Mouse (Mus musculus): ENCODE results near the gene Lrrc17. TPM values are rescaled to one million over a fixed set of nuclear protein-coding genes. Genes with fewer than 3 reads are reported as not detected.

Gene Lrrc17
- polyA plus RNA-seq, 1 experiment from 2014 or later = 16.8 TPM

DNA sequence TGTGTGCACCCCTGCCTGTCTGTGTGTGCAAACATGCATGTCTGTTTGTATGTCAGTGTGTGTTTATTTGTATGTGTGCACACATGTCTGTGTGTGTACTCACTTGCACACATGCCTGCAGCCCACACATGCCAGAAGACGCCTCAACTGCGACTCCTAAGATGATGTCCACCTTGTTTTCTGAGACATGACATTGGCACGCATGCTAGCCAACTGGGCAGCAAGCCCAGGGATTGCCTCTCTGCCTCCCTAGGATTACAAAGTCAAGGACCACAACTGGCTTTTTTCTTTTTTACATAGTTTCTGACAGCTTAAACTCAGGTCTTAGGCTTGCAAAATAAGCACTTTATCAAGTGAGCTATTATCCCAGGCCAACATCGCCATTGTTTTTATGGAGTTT, 2.4 kb downstream of the Lrrc17 start:
- Histone ChIP-seq H3K9ac (no peak overlapping the region), H3K4me3 (replicated peaks) (no peak overlapping the region), H3K27ac (no peak overlapping the region), H3K27me3 (no peaks in the 10 kb centered on the region), H3K36me3 (replicated peaks) (no peaks in the 10 kb centered on the region), H3K4me1 (peaks cover 6% of the 10 kb centered on the region; the same call in 1 of the 2 replicates), H3K4me2 (no peak overlapping the region), H3K9me3 (no peaks in the 10 kb centered on the region)
- 92% methylated on average over 4 of the region's 4 CpGs for WGBS
- ATAC-seq (ENCODE audit: low FRiP score) = no peak

DNA sequence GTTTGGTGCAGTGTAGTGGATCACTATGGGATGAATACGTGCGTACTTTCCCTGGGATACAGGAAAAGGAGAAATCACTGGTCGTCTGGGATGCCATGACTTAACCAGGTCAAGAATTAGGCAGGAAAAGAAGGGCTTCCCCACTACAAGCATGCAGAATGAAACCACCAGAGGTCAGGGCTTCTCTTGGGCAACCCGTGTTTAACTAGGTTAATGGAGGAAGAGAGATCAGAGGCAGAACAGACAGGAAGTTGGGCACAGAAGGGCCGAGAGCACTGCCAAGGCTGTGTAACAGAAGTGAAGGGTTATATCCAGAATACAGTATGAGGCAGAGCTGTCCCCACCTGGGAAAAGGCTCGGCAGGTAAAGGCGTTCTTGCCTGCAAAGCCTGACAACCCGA, 3.6 kb downstream of the Lrrc17 start:
- no peaks in the 10 kb centered on the region for H3K27me3 ChIP-seq
- H3K4me1 ChIP-seq = peaks cover 6% of the 10 kb centered on the region; the same call in 1 of the 2 replicates
- no peak overlapping the region for H3K27ac ChIP-seq
- no peak for ATAC-seq (ENCODE audit: low FRiP score)
- H3K4me2 ChIP-seq = no peak overlapping the region
- no peak overlapping the region for H3K9ac ChIP-seq
- 89% methylated on average over 8 of the region's 8 CpGs for WGBS
- H3K4me3 ChIP-seq (replicated peaks) = no peak overlapping the region
- H3K36me3 ChIP-seq (replicated peaks) = no peaks in the 10 kb centered on the region
- H3K9me3 ChIP-seq = no peaks in the 10 kb centered on the region

DNA sequence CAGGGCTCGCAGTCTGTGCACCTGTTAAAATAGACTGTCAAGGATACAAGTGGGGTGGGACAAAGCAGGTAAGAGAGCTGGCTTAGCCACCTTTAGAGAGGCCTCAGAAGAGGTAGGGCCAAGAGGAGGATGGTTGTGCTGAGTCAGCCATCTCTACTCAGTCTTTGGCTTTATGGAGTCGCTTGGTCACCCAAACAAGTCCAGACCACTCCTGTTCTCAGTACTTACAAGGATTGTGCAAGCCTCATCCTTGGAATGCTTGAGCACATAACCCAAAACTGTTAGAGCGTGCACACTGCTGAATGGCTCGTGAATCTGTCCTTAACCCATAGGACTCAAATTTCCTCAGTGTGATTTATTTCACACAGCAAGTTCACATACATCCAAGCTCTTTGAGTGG, 10.3 kb downstream of the Lrrc17 start:
- H3K4me3 ChIP-seq (replicated peaks) = no peak overlapping the region
- no peaks in the 10 kb centered on the region for H3K27me3 ChIP-seq
- H3K4me2 ChIP-seq = no peak overlapping the region
- H3K9me3 ChIP-seq = no peaks in the 10 kb centered on the region
- H3K9ac ChIP-seq = no peak overlapping the region
- 88% methylated on average over 4 of the region's 4 CpGs for WGBS
- no peaks in the 10 kb centered on the region for H3K36me3 ChIP-seq (replicated peaks)
- no peak for ATAC-seq (ENCODE audit: low FRiP score)
- H3K4me1 ChIP-seq = no peaks in the 10 kb centered on the region
- H3K27ac ChIP-seq = no peak overlapping the region

DNA sequence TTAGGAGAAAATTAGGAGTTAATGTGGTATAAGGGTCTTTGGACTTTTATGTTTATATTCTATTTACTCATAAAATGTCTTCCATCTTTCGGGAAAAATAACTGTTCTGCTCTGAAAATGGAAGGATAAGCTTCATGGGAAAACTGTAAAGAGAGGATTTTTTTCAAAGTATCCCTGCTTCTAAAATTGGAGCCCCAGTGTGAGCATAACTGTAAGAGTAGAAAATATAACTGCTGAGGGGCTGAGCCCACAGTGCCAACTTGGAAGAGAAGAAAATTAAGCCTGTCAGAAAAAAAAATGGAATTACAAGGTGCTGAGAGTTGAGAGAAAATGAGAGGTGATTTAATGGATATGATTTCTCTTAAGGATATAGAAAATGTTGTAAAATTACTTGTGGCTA, 11.4 kb downstream of the Lrrc17 start:
- Histone ChIP-seq H3K36me3 (replicated peaks) (no peaks in the 10 kb centered on the region), H3K27ac (no peak overlapping the region), H3K4me3 (replicated peaks) (no peak overlapping the region), H3K9me3 (no peaks in the 10 kb centered on the region), H3K27me3 (no peaks in the 10 kb centered on the region), H3K9ac (no peak overlapping the region), H3K4me1 (no peaks in the 10 kb centered on the region), H3K4me2 (no peak overlapping the region)
- WGBS = 82% methylated on average over 1 of the region's 1 CpGs
- no peak for ATAC-seq (ENCODE audit: low FRiP score)

DNA sequence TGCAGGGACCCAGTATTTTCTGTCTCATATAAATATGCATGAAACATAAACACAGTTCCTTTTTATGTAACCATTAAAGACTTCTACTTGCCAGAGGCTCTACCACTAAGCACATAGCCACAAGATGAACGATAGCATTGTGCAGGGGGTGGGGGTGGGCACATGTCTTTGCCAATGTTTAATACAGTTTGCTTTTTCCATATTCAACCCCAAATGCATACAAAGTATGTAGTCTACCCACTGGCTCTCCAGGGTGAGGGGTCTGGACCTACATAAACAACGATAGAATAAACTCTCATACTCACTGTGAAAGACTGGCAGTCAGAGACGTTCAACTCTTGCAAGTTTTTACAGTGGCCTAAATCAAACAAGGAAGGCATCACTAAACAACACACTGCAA, 13.1 kb downstream of the Lrrc17 start:
- 84% methylated on average over 3 of the region's 3 CpGs for WGBS
- Histone ChIP-seq H3K27me3 (no peaks in the 10 kb centered on the region), H3K9ac (no peak overlapping the region), H3K27ac (no peak overlapping the region), H3K4me1 (no peaks in the 10 kb centered on the region), H3K36me3 (replicated peaks) (no peaks in the 10 kb centered on the region), H3K9me3 (no peaks in the 10 kb centered on the region), H3K4me2 (no peak overlapping the region), H3K4me3 (replicated peaks) (no peak overlapping the region)
- no peak for ATAC-seq (ENCODE audit: low FRiP score)

GRCm38 (mm10) chr5:21563936-21564335, 20.6 kb downstream of the Lrrc17 start:
- Histone ChIP-seq H3K4me2 (no peak overlapping the region), H3K9me3 (no peaks in the 10 kb centered on the region), H3K4me1 (no peaks in the 10 kb centered on the region), H3K27me3 (no peaks in the 10 kb centered on the region), H3K36me3 (replicated peaks) (no peaks in the 10 kb centered on the region), H3K9ac (no peak overlapping the region), H3K4me3 (replicated peaks) (no peak overlapping the region), H3K27ac (no peak overlapping the region)
- ATAC-seq (ENCODE audit: low FRiP score) = no peak
- 78% methylated on average over 2 of the region's 2 CpGs for WGBS

- Histone ChIP-seq H3K4me2 (no peak overlapping the region), H3K9me3 (no peaks in the 10 kb centered on the region), H3K27ac (no peak overlapping the region), H3K4me3 (replicated peaks) (no peak overlapping the region), H3K36me3 (replicated peaks) (no peaks in the 10 kb centered on the region), H3K4me1 (no peaks in the 10 kb centered on the region), H3K27me3 (no peaks in the 10 kb centered on the region), H3K9ac (no peak overlapping the region)
- ATAC-seq (ENCODE audit: low FRiP score) = no peak
- 93% methylated on average over 9 of the region's 9 CpGs for WGBS
Measured at GRCm38 (mm10) chr5:21565392-21566065, 22.2 kb downstream of the Lrrc17 start.

- H3K4me1 ChIP-seq = no peaks in the 10 kb centered on the region
- H3K27ac ChIP-seq = no peak overlapping the region
- H3K4me2 ChIP-seq = no peak overlapping the region
- H3K27me3 ChIP-seq = no peaks in the 10 kb centered on the region
- no peaks in the 10 kb centered on the region for H3K9me3 ChIP-seq
- no peaks in the 10 kb centered on the region for H3K36me3 ChIP-seq (replicated peaks)
- ATAC-seq (ENCODE audit: low FRiP score) = no peak
- 88% methylated on average over 1 of the region's 1 CpGs for WGBS
- no peak overlapping the region for H3K4me3 ChIP-seq (replicated peaks)
- H3K9ac ChIP-seq = no peak overlapping the region
Measured at GRCm38 (mm10) chr5:21567784-21568183, 24.4 kb downstream of the Lrrc17 start.

DNA sequence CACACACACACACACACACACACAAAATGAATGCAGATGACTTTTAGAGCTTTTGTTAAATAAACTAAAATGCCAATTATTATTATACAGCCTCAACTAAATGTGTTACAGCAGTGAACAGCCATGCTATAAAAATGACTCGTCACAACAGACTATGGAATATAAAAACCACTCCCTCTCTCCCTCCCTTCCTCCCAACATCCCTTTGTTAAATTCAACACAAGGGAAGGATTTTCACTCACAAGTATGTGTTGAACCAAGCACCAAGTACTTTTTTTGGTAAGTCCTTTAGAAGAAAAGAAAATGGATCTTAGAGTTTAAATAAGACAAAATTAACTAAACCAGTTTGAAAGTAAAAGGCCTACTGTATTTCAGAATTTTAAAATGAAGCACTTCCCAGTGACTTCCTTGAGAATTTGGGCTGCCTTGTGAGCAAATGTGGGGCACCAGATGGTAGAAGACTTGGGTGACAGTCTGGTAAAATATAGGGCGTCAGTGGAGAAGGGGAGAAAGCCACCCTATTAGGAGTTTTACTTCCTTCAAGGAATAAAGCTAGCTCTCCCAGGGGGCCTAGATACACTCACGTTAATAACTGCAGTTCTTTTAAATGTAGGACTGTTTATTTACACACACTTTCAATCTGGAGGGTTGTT, 29.5 kb downstream of the Lrrc17 start:
- no peak for ATAC-seq (ENCODE audit: low FRiP score)
- Histone ChIP-seq H3K27me3 (no peaks in the 10 kb centered on the region), H3K4me2 (no peak overlapping the region), H3K4me3 (replicated peaks) (no peak overlapping the region), H3K9me3 (no peaks in the 10 kb centered on the region), H3K27ac (no peak overlapping the region), H3K9ac (no peak overlapping the region), H3K36me3 (replicated peaks) (no peaks in the 10 kb centered on the region), H3K4me1 (no peaks in the 10 kb centered on the region)
- WGBS = 65% methylated on average over 3 of the region's 3 CpGs

DNA sequence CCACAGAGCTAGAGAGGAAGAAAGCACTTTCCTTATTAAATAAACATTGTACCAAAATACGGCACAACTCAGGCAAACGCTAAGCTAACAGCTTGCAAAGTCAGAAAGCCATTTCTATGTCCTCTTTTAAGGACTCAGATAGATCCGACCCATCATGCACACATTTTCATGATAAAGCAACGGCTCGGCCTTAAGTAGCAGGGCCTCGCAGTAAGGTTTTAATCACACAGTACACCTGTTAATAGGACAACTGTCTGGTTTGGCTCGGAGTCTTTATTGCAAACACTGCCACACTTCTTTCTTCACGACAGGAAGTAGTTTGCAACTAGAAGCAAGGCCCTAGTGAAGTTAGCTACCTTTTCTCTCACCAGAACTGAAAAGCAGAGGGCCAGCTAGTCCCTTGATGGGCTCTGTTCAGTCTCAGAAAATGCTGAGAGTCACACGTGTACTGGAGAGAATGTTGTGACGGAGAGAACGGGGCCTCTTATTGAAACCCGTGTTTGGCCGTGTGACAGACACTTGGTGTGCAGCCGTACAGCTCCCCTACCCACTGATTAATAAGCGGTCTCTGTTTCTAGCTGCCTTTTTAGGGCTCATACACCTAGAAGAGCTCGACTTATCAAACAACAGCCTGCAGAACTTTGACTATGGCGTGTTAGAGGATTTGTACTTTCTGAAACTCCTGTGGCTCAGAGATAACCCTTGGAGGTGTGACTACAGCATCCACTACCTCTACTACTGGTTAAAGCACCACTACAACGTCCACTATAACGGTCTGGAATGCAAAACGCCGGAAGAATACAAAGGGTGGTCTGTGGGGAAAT, 31.2 kb downstream of the Lrrc17 start:
- Histone ChIP-seq H3K9ac (no peak overlapping the region), H3K9me3 (no peaks in the 10 kb centered on the region), H3K27me3 (no peaks in the 10 kb centered on the region), H3K4me2 (no peak overlapping the region), H3K27ac (no peak overlapping the region), H3K4me3 (replicated peaks) (no peak overlapping the region), H3K36me3 (replicated peaks) (no peaks in the 10 kb centered on the region), H3K4me1 (no peaks in the 10 kb centered on the region)
- 82% methylated on average over 21 of the region's 21 CpGs for WGBS
- no peak for ATAC-seq (ENCODE audit: low FRiP score)

DNA sequence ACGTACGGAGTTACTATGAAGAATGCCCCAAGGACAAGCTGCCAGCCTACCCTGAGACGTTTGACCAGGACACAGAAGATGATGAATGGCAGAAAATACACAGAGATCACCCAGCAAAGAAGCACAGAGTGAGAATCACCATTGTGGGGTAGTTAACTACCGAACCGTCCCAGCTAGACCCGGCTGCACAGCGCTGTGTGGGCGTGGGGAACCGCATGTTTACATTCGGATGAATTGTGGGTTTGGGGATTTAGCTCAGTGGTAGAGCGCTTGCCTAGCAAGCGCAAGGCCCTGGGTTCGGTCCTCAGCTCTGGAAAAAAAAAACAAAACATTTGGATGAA, 31.8 kb downstream of the Lrrc17 start:
- Histone ChIP-seq H3K27me3 (no peaks in the 10 kb centered on the region), H3K4me3 (replicated peaks) (no peak overlapping the region), H3K27ac (no peak overlapping the region), H3K36me3 (replicated peaks) (no peaks in the 10 kb centered on the region), H3K4me2 (no peak overlapping the region), H3K4me1 (no peaks in the 10 kb centered on the region), H3K9me3 (no peaks in the 10 kb centered on the region), H3K9ac (no peak overlapping the region)
- 83% methylated on average over 13 of the region's 13 CpGs for WGBS
- ATAC-seq (ENCODE audit: low FRiP score) = no peak

GRCm38 (mm10) chr5:21578136-21578535, 34.8 kb downstream of the Lrrc17 start:
- H3K4me1 ChIP-seq = no peaks in the 10 kb centered on the region
- no peaks in the 10 kb centered on the region for H3K9me3 ChIP-seq
- H3K27me3 ChIP-seq = no peaks in the 10 kb centered on the region
- no peak overlapping the region for H3K9ac ChIP-seq
- H3K4me2 ChIP-seq = no peak overlapping the region
- H3K27ac ChIP-seq = no peak overlapping the region
- 76% methylated on average over 3 of the region's 3 CpGs for WGBS
- no peak overlapping the region for H3K4me3 ChIP-seq (replicated peaks)
- ATAC-seq (ENCODE audit: low FRiP score) = no peak
- H3K36me3 ChIP-seq (replicated peaks) = no peaks in the 10 kb centered on the region
